Mouse (Mus musculus) heart, adult 2 months (tissue): ENCODE results near the gene Zcchc17. TPM values are rescaled to one million over a fixed set of nuclear protein-coding genes. Genes with fewer than 3 reads are reported as not detected.

Experiments
- DNase-seq, 2 experiments: peaks; one replicate each; pipeline ENCODE4 v3.0.0; 2021
- H3K27ac ChIP-seq: fragments of 200-600 bp; 2 replicates; pipeline ENCODE4 v1.8.1; 2022
- H3K27me3 ChIP-seq: fragments of 200-500 bp; 2 replicates; pipeline ENCODE4 v1.6.1; 2012; ENCODE audit warnings: mild to moderate bottlenecking, low read length, inconsistent platforms, mixed read lengths; ENCODE audit not compliant: control insufficient read depth, insufficient read depth
- H3K36me3 ChIP-seq: fragments of 200-500 bp; 2 replicates; pipeline ENCODE4 v1.6.1; 2012; ENCODE audit warnings: low read length, inconsistent platforms; ENCODE audit not compliant: control insufficient read depth, insufficient read depth
- H3K4me1 ChIP-seq: fragments of 200-500 bp; 2 replicates; pipeline ENCODE4 v1.6.1; 2011; ENCODE audit warnings: low read length; ENCODE audit not compliant: control insufficient read depth, insufficient read depth
- H3K4me3 ChIP-seq: fragments of 200-600 bp; 2 replicates; pipeline ENCODE4 v1.8.1; 2022
- H3K79me2 ChIP-seq: fragments of 200-500 bp; replicated peaks from 2 replicates; pipeline ENCODE4 v1.6.1; 2012; ENCODE audit warnings: mild to moderate bottlenecking, inconsistent platforms, low read length, moderate library complexity, mixed read lengths; ENCODE audit not compliant: control insufficient read depth, insufficient read depth
- H3K9ac ChIP-seq: fragments of 200-500 bp; 2 replicates; pipeline ENCODE4 v1.6.1; 2012; ENCODE audit warnings: low read depth, mild to moderate bottlenecking, control low read depth, inconsistent platforms, low read length, mixed read lengths
- CTCF ChIP-seq: fragments of 200-600 bp; IDR thresholded peaks from 2 replicates; pipeline ENCODE4 v1.8.1; 2022; ENCODE audit warnings: antibody characterized with exemption, mild to moderate bottlenecking, moderate library complexity
- EP300 ChIP-seq: fragments of 200-500 bp; IDR thresholded peaks from 2 replicates; pipeline ENCODE4 v1.6.1; 2011; ENCODE audit warnings: low read depth, low read length, control low read depth; ENCODE audit not compliant: insufficient read depth
- POLR2A ChIP-seq: fragments of 200-500 bp; IDR thresholded peaks from 2 replicates; pipeline ENCODE4 v1.6.1; 2011; ENCODE audit warnings: mild to moderate bottlenecking, low read depth, low read length, control low read depth; ENCODE audit not compliant: insufficient read depth
- WGBS: fragments of 180-500 bp; shearing (Covaris S2); methylation state at CpG from one replicate; pipeline ENCODE4 v1.1.7; 2018; 5-methylcytosine and 5-hydroxymethylcytosine counted together
- intact Hi-C: fragments of 180-260 bp; cut with DNase I; formaldehyde crosslinking; loops from one replicate; pipeline ENCODE4 v1.15.1; 2025
- polyA plus RNA-seq: library from polyadenylated mRNA; depleted of rRNA; stranded (reverse); fragments of >200 nt; gene quantifications from 2 replicates; pipeline ENCODE4 v1.2.3, GENCODE M21; 2012
- total RNA-seq, 2 experiments: library from RNA; stranded (reverse); gene quantifications; 2 replicates each; pipeline ENCODE4 v1.2.3; 2021

Zcchc17 gene
- total and polyA plus RNA-seq, 3 experiments: 15.0 to 30.7 (median 25.8) TPM

DNA sequence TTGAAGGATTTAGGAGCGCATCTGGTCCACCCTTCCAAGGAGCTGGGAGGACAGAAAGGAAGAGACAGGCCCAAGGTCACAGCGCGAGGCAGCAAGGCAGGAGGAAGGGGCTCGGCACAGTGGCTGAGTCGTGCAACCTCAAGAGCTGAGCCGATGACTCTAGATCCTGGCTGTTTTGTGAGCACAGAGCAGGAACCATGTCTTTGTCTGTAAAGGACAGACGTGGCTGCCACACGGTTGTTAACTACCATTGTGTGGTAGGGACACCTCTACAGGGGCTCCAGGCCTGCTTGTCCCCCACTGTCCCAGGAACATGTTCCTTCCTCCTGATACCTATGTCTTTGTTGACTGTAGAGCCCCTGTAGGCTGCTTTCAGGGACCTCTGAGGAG lies 60.1 kb downstream of the Zcchc17 start:
- intact Hi-C loops: no loop called here
- no peaks in the 10 kb centered on the region for H3K79me2 ChIP-seq
- WGBS: 42% methylated on average over 8 of the region's 8 CpGs
- H3K9ac ChIP-seq: peak overlapping the region; percentile 51; the same call in 1 of the 2 replicates
- H3K36me3 ChIP-seq: no peaks in the 10 kb centered on the region
- H3K27me3 ChIP-seq: no peaks in the 10 kb centered on the region
- H3K27ac ChIP-seq: peak overlapping the region; percentile 84
- peaks cover 4% of the 10 kb centered on the region; the same call in 1 of the 2 replicates for H3K4me1 ChIP-seq
- DNase-seq: no peak
- H3K4me3 ChIP-seq: no peak overlapping the region
- TF ChIP-seq CTCF (no peak), EP300 (no peak), POLR2A (no peak)

DNA sequence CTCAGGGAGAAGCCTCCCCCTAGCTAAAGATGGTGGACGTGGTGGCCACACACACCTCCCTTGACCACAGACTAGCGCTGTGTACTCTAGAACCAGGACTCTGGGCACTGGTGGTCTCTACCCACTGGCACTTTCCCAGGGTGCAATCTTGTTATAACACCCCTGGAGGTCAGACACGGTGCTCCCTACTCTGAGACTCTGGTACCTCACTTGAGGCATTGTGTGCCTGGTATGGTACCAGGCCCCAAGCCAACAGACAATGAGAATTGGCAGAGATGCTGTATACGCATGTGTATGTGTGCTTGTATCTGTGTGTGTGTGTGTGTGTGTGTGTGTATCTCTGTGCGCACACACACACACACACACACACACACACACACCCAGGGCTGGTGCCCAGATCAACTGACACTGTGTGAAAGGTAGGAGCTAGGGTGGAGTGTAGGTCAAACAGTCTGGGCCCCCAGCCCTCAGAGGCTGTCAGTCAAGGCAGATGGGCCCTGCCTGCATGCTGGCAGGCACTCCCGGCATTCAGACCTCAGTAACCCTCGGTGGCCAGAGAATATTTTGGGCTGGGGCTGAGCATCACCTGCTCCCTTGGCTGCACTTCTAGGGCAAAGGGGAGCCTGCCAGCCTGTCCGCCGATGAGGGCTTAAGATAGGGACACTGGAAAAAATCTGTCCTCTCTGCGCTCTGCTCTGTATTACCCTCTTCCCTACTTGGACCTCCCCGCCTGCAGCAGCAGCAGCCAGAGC lies 60.7 kb downstream of the Zcchc17 start:
- no peak overlapping the region for H3K9ac ChIP-seq
- no peaks in the 10 kb centered on the region for H3K79me2 ChIP-seq
- peak; percentile 72 to 86 for DNase-seq
- no peaks in the 10 kb centered on the region for H3K36me3 ChIP-seq
- peak overlapping the region; percentile 84 for H3K27ac ChIP-seq
- H3K4me3 ChIP-seq: no peak overlapping the region
- WGBS: 59% methylated on average over 11 of the region's 11 CpGs
- intact Hi-C loops: no loop called here
- TF ChIP-seq POLR2A (no peak), EP300 (peak; percentile 95), CTCF (no peak)
- no peaks in the 10 kb centered on the region for H3K27me3 ChIP-seq
- H3K4me1 ChIP-seq: peaks cover 4% of the 10 kb centered on the region; the same call in 1 of the 2 replicates

DNA sequence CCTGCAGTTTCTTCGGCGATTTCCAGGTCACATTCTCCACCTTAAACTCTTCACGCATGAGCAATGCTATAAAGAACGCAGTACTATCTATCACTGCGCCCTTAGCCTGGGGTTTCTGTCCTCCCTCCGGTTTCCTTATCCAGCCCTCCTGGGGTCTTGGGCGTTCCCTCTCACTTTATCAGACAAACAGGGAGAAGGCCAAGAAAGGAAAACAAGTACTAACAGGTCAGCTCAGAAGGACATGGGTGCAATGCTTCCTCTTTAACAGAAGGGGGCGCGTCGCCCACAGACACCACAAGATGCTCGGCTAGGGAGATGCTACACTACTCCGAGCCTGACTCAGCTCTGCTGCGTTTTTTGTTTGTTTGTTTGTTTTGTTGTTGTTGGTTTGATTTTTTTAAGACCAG lies 62.6 kb downstream of the Zcchc17 start:
- H3K79me2 ChIP-seq: no peaks in the 10 kb centered on the region
- H3K27me3 ChIP-seq: no peaks in the 10 kb centered on the region
- no peak overlapping the region for H3K9ac ChIP-seq
- 11% methylated on average over 13 of the region's 13 CpGs for WGBS
- no peaks in the 10 kb centered on the region for H3K36me3 ChIP-seq
- no peak overlapping the region for H3K27ac ChIP-seq
- H3K4me3 ChIP-seq: no peak overlapping the region
- DNase-seq: no peak
- intact Hi-C loops: no loop called here
- H3K4me1 ChIP-seq: peaks cover 4% of the 10 kb centered on the region; the same call in 1 of the 2 replicates
- TF ChIP-seq CTCF (peak; percentile 77), EP300 (0 out of 2 replicates have a peak, but pooled peaks have one; percentile 34), POLR2A (no peak)

- Histone ChIP-seq H3K4me3 (no peak overlapping the region), H3K9ac (no peak overlapping the region), H3K27me3 (no peaks in the 10 kb centered on the region), H3K27ac (no peak overlapping the region), H3K36me3 (no peaks in the 10 kb centered on the region), H3K4me1 (peaks cover 4% of the 10 kb centered on the region; the same call in 1 of the 2 replicates), H3K79me2 (no peaks in the 10 kb centered on the region)
- intact Hi-C loops: no loop called here
- DNase-seq: no peak
- TF ChIP-seq EP300: no peak
- no peak for TF ChIP-seq POLR2A
- TF ChIP-seq CTCF: no peak
- WGBS: 86% methylated on average over 13 of the region's 13 CpGs
Measured at GRCm38 (mm10) chr4:130296243-130296965, 63.3 kb downstream of the Zcchc17 start.

DNA sequence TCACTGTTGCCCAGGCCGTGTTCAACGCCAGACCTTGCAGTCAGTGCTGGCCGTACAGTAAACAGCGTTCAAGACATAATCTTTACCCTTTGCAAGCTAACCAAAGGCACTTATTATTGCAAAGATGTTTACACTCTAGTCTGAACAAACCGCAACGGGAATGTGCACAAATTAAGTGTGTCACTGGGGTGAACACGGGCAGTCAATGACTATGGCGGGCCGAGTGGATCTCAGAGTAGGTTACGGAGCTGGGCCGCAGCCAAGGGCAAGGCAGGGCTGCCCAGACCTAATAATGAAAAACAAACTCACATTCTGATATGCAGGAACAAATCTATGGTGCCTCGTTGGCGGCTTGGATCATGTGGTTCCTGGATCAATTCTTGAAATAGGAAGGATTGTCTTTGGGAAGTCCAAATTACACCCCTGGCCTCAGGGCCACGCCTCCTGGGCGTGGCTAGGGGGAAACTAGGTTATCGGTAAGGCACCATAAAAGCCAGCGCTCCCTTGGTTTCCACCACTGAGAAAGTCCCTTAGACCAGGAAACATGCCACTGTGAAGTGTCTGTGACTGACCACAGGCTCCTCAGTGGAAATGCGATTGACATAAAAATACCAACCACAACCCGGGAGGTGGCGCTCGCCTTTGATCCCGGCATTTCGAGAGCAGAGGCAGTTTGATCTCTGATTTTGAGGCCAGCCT lies 64.5 kb downstream of the Zcchc17 start:
- DNase-seq: no peak

More for the DNA sequence above, 64.5 kb downstream of the Zcchc17 start:
- TF ChIP-seq EP300 (0 out of 2 replicates have a peak, but pooled peaks have one; percentile 15), POLR2A (no peak), CTCF (peak; percentile 52)
- no peak overlapping the region for H3K9ac ChIP-seq
- no peaks in the 10 kb centered on the region for H3K36me3 ChIP-seq
- H3K4me1 ChIP-seq: peaks cover 4% of the 10 kb centered on the region; the same call in 1 of the 2 replicates
- 45% methylated on average over 23 of the region's 23 CpGs for WGBS
- no peak overlapping the region for H3K4me3 ChIP-seq
- intact Hi-C loops: no loop called here
- H3K27me3 ChIP-seq: no peaks in the 10 kb centered on the region
- no peak overlapping the region for H3K27ac ChIP-seq
- H3K79me2 ChIP-seq: no peaks in the 10 kb centered on the region
